Mouse (Mus musculus) retina, postnatal 7 days (tissue): Measurements from ENCODE around the gene Zfp410.
A peak's percentile ranks its signal among the peaks of the same experiment; 100 is the strongest.

Experiments used
- DNase-seq: peaks from one replicate; pipeline ENCODE4 v3.0.0-alpha.2; 2012; ENCODE audit warnings: low read depth, low spot score

Zfp410 gene

GRCm38 (mm10) chr12:84361555-84362489, 45.2 kb downstream of the Zfp410 start, which contains the start of the genes Coq6 and Fam161b:
Gene Coq6, plus strand, starts transcription at chr12:84361657.
Gene Fam161b, minus strand, starts transcription at chr12:84361833.
- DNase-seq, result peak; percentile 98

- no peak for DNase-seq
These were observed 46.2 kb downstream of the Zfp410 start for GRCm38 (mm10) chr12:84362872-84363271.

GRCm38 (mm10) chr12:84364291-84364690, 47.6 kb downstream of the Zfp410 start:
- DNase-seq, result no peak

- DNase-seq, result no peak
These were observed 48.5 kb downstream of the Zfp410 start for GRCm38 (mm10) chr12:84365137-84365536.

GRCm38 (mm10) chr12:84366971-84367370, 50.3 kb downstream of the Zfp410 start:
- DNase-seq, result no peak

- DNase-seq, result no peak
These were observed 55.0 kb downstream of the Zfp410 start for GRCm38 (mm10) chr12:84371647-84372046.

GRCm38 (mm10) chr12:84373831-84374481, 57.3 kb downstream of the Zfp410 start:
- no peak for DNase-seq

GRCm38 (mm10) chr12:84382369-84382768, 65.7 kb downstream of the Zfp410 start:
- no peak for DNase-seq

- no peak for DNase-seq
These were observed 68.0 kb downstream of the Zfp410 start for GRCm38 (mm10) chr12:84384644-84385081.

GRCm38 (mm10) chr12:84385408-84385807, 68.8 kb downstream of the Zfp410 start:
- no peak for DNase-seq

GRCm38 (mm10) chr12:84388097-84388496, 71.4 kb downstream of the Zfp410 start:
- no peak for DNase-seq

GRCm38 (mm10) chr12:84388774-84389400, 72.2 kb downstream of the Zfp410 start:
- DNase-seq, result no peak

GRCm38 (mm10) chr12:84390336-84390735, 73.7 kb downstream of the Zfp410 start:
- DNase-seq, result no peak

- DNase-seq, result no peak
These were observed 76.0 kb downstream of the Zfp410 start for GRCm38 (mm10) chr12:84392681-84393080.
